Mouse (Mus musculus): ENCODE data around the gene Cacna1a. TPM values are rescaled to one million over a fixed set of nuclear protein-coding genes. Genes with fewer than 3 reads are reported as not detected.
A peak's percentile ranks its signal among the peaks of the same experiment; 100 is the strongest.

The Cacna1a gene
- polyA plus RNA-seq, 1 experiment from 2014 or later, result 3.3 TPM

DNA sequence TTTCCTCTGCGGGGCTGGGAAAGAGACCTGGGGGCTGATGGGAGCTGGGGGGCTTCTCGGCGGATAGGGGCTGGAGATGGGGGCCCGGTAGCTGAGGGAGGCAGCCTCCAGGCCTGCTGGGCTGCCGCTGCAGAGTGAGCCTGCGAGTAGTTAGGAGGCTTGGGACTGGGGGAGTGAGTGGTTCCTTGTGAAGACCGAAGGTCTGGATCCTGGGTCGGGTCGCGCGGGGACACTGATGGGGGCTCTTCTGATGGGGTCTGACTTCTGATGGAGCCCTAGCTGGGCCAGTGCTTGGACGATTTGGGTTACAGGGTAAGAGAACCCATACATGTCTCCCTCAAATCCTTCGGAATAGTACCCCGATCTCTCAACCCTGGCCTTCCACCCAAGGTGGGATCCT, 27.8 kb downstream of the Cacna1a start:
- Histone ChIP-seq H3K4me3 (replicated peaks) (peak overlapping the region; percentile 52), H3K9ac (peak overlapping the region; percentile 30; the same call in 1 of the 2 replicates)
- 34% methylated on average over 14 of the region's 14 CpGs for WGBS

DNA sequence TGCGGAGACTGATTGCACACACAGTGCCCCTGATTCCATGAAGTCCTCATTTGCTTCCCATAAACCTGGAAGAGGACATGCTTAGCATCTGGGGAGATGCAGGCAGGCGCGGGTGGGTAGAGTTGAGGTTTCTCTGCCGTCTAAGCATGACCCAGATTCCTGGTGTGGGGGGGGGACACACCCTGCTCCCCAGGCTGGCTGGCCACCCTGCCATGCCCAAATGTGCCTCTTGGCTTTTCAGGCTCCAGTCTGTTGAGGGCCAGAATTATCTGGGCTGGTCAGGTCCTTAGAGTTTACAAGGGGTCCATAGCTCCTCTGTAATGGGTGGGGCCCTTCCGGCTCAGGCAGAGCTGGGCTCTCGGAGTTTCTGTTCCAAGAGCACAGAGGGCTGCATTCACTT, 28.7 kb downstream of the Cacna1a start:
- H3K4me3 ChIP-seq (replicated peaks), result no peak overlapping the region
- H3K27me3 ChIP-seq (replicated peaks), result peaks cover 42% of the 10 kb centered on the region
- H3K4me1 ChIP-seq (replicated peaks), result peaks cover 12% of the 10 kb centered on the region; the same call in 1 of the 2 replicates
- 74% methylated on average over 6 of the region's 6 CpGs for WGBS
- no peak overlapping the region for H3K27ac ChIP-seq
- H3K9ac ChIP-seq, result no peak overlapping the region
- H3K9me3 ChIP-seq, result no peaks in the 10 kb centered on the region
- H3K4me2 ChIP-seq (replicated peaks), result no peak overlapping the region; the same call in 1 of the 2 replicates
- H3K36me3 ChIP-seq, result no peaks in the 10 kb centered on the region
- no peak for ATAC-seq

More for the DNA sequence above, 27.8 kb downstream of the Cacna1a start:
- peaks cover 12% of the 10 kb centered on the region; the same call in 1 of the 2 replicates for H3K4me1 ChIP-seq (replicated peaks)
- H3K27ac ChIP-seq, result no peak overlapping the region
- H3K4me2 ChIP-seq (replicated peaks), result peak overlapping the region; percentile 96
- H3K36me3 ChIP-seq, result no peaks in the 10 kb centered on the region
- no peak for ATAC-seq
- no peaks in the 10 kb centered on the region for H3K9me3 ChIP-seq
- peaks cover 47% of the 10 kb centered on the region for H3K27me3 ChIP-seq (replicated peaks)

DNA sequence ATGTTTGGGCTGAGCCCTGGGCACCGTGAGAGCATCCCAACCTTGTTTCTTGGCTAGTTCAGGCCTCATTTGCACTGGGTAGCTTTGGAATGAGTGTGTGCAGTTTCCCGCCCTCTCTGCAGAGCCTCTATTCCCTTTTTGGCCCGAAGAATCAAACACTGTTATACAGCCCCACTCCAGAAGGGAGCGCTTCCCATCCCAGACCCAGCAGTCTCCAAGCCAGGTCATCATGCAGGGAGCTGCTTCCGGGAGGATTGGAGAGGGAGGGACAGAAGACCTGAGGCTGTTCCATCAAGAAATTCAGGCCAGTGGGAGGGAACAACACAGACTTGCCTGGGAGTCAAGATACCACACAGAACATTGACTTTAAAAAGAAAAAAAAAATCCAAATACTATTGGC, 29.6 kb downstream of the Cacna1a start:
- no peak overlapping the region for H3K4me3 ChIP-seq (replicated peaks)
- no peak overlapping the region for H3K9ac ChIP-seq
- 56% methylated on average over 5 of the region's 5 CpGs for WGBS
- peaks cover 12% of the 10 kb centered on the region; the same call in 1 of the 2 replicates for H3K4me1 ChIP-seq (replicated peaks)
- no peak for ATAC-seq
- peaks cover 37% of the 10 kb centered on the region for H3K27me3 ChIP-seq (replicated peaks)
- H3K27ac ChIP-seq, result no peak overlapping the region
- no peak overlapping the region for H3K4me2 ChIP-seq (replicated peaks)
- H3K9me3 ChIP-seq, result no peaks in the 10 kb centered on the region
- no peaks in the 10 kb centered on the region for H3K36me3 ChIP-seq

DNA sequence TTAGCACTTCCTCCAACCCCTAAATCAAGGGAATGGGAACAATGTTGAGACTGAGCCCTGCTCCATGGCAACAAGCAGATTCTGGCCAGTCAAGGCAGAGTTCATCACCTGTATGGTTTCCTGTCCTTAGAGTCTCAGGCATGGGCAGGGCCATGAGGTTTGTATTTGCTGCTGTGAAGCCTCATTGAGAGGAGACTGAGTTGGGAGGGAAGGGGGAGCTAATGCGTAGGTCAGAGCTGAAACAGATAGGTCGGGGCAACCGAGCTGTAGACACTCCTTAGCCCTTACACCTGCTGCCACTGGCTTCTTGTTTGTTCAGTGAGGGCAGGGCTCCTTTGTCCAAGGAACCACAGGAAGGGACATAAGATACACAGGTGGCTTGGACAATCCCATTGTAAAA, 36.2 kb downstream of the Cacna1a start:
- no peaks in the 10 kb centered on the region for H3K4me1 ChIP-seq (replicated peaks)
- H3K9me3 ChIP-seq, result no peaks in the 10 kb centered on the region
- H3K4me3 ChIP-seq (replicated peaks), result no peak overlapping the region
- H3K36me3 ChIP-seq, result no peaks in the 10 kb centered on the region
- no peak overlapping the region for H3K4me2 ChIP-seq (replicated peaks)
- ATAC-seq, result no peak
- no peak overlapping the region for H3K9ac ChIP-seq
- H3K27ac ChIP-seq, result no peak overlapping the region
- no peaks in the 10 kb centered on the region for H3K27me3 ChIP-seq (replicated peaks)
- 71% methylated on average over 3 of the region's 3 CpGs for WGBS

DNA sequence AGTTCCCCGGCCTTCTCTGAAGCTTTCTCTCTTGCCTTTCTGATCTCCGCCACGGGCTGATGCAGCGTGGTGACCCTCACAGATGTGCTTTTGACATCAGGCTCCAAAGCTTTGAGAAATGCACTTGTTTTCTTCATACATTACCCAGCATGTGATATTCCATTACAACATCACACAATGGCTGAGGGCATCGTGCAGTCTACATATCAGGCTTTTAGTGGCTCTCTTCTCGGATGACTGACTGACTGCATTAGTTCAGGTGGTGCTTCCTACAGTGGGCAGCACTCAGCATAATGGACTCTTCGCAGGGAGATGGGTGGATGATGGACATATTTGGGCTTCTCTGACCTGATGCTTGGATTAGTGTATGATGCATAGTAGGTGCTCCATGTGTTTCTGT, 37.8 kb downstream of the Cacna1a start:
- Histone ChIP-seq H3K9ac (no peak overlapping the region), H3K36me3 (no peaks in the 10 kb centered on the region), H3K27me3 (replicated peaks) (no peaks in the 10 kb centered on the region), H3K9me3 (no peaks in the 10 kb centered on the region), H3K27ac (no peak overlapping the region), H3K4me1 (replicated peaks) (no peaks in the 10 kb centered on the region), H3K4me2 (replicated peaks) (no peak overlapping the region), H3K4me3 (replicated peaks) (no peak overlapping the region)
- 86% methylated on average over 7 of the region's 7 CpGs for WGBS
- ATAC-seq, result no peak

DNA sequence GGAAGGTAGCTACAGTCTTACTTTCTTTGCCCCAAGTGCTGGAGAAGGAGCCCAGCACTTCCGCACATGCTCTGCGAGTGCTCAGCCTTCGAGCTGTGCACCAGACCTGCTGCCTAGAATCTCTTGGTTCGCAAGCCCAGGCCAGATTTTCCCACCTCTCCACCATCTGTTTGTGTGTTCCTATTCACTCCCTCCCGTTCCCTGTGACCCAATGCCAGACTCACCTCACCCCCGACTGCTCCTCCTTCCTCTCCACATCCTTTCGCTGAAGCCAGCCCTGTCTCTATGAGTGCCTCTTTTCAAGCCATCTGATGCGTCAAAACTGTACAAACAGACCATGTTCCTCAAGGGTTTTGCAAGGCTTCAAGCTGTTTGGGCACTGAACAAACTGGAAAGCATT, 38.3 kb downstream of the Cacna1a start:
- Histone ChIP-seq H3K9me3 (no peaks in the 10 kb centered on the region), H3K27ac (no peak overlapping the region), H3K4me2 (replicated peaks) (no peak overlapping the region), H3K4me1 (replicated peaks) (no peaks in the 10 kb centered on the region), H3K36me3 (no peaks in the 10 kb centered on the region), H3K9ac (no peak overlapping the region), H3K27me3 (replicated peaks) (no peaks in the 10 kb centered on the region), H3K4me3 (replicated peaks) (no peak overlapping the region)
- ATAC-seq, result no peak
- 77% methylated on average over 8 of the region's 8 CpGs for WGBS

DNA sequence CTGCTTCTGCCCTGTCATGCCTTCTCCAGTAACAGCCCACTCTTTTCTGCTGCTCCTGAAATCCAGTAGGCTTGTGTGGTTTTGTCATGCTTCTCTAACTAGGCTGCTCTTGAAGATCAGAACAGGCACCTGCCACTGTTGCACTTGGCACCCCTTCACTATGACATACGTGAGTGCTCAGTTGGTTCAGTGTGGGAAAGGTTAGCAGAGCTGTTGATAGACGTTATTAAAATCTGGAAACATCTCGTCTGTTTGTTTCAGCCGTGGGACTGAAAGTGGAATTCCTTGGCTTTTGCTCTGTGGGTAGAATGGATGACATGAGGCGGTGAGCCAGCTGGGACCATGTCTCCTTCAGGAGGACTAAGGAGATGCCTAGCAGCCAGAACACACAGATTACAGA, 39.8 kb downstream of the Cacna1a start:
- ATAC-seq, result no peak
- Histone ChIP-seq H3K4me3 (replicated peaks) (no peak overlapping the region), H3K4me2 (replicated peaks) (no peak overlapping the region), H3K9me3 (no peaks in the 10 kb centered on the region), H3K9ac (no peak overlapping the region), H3K36me3 (no peaks in the 10 kb centered on the region), H3K27me3 (replicated peaks) (no peaks in the 10 kb centered on the region), H3K27ac (no peak overlapping the region), H3K4me1 (replicated peaks) (no peaks in the 10 kb centered on the region)
- WGBS, result 81% methylated on average over 5 of the region's 5 CpGs

DNA sequence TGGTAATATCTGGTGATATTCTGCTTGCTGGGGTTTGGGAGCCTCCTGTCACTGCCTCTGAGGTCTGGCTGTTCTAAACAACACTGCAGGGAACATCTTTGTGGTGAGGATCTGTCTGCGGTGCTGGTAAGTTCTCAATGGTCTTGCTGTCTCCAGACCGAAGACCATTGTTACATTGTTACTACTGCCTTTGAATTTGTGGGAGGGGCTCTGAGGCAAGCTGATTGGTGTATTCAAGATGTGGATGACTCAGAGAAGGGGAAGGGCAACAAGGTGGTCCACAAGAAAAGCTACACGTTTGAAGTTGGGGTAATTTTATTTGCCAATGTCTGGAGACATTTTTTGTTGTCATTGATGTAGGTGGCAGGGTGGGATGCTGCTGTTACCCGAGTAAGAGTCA, 40.8 kb downstream of the Cacna1a start:
- H3K4me2 ChIP-seq (replicated peaks), result no peak overlapping the region
- WGBS, result 34% methylated on average over 4 of the region's 4 CpGs
- H3K9ac ChIP-seq, result no peak overlapping the region
- H3K4me1 ChIP-seq (replicated peaks), result no peaks in the 10 kb centered on the region
- H3K36me3 ChIP-seq, result no peaks in the 10 kb centered on the region
- H3K4me3 ChIP-seq (replicated peaks), result no peak overlapping the region
- no peaks in the 10 kb centered on the region for H3K9me3 ChIP-seq
- no peaks in the 10 kb centered on the region for H3K27me3 ChIP-seq (replicated peaks)
- no peak for ATAC-seq
- H3K27ac ChIP-seq, result no peak overlapping the region

DNA sequence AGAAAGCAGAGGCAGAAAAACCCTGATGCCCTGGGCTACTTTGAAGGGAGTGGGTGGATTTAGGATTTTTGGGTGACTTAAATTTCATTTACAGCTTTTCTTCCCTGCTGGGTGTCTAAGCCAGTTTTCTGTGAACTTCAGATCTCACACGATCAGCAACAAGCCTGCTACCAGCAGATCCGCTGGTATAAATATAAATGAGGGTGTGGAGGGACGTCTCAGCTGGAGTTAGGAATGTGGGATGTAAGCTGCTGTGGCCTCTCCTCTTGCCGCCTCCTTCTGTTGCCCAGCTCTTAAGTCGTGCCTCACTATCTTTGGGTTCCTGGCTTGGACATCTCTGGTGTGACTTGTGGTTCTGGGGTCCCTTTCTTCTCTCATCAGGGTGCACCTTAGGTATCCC, 41.3 kb downstream of the Cacna1a start:
- no peaks in the 10 kb centered on the region for H3K4me1 ChIP-seq (replicated peaks)
- no peaks in the 10 kb centered on the region for H3K9me3 ChIP-seq
- no peak overlapping the region for H3K4me3 ChIP-seq (replicated peaks)
- 28% methylated on average over 5 of the region's 5 CpGs for WGBS
- H3K4me2 ChIP-seq (replicated peaks), result no peak overlapping the region
- H3K27me3 ChIP-seq (replicated peaks), result no peaks in the 10 kb centered on the region
- H3K27ac ChIP-seq, result no peak overlapping the region
- H3K9ac ChIP-seq, result no peak overlapping the region
- no peak for ATAC-seq
- H3K36me3 ChIP-seq, result no peaks in the 10 kb centered on the region

DNA sequence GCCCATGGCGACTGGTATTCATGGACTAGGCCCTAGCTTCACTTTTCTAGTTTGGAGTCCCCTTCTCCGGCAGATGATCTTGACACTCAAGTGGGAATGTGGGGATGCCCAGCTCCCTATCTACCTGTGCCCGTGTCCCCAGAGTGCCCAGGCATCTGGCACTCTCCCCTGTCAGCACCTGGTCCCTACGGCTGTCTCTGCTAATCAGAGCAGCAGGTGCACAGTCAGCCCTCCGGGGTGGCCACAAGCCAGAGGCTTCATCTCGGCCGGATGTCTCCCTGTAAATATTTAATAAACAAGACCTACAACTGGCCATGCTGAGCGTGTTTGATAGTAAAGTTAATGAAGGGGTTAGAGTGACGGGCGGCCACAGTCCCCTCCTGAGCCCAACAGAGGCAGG, 47.1 kb downstream of the Cacna1a start:
- H3K4me3 ChIP-seq (replicated peaks), result no peak overlapping the region
- 68% methylated on average over 10 of the region's 10 CpGs for WGBS
- ATAC-seq, result no peak
- no peak overlapping the region for H3K9ac ChIP-seq
- no peaks in the 10 kb centered on the region for H3K4me1 ChIP-seq (replicated peaks)
- no peaks in the 10 kb centered on the region for H3K9me3 ChIP-seq
- no peak overlapping the region for H3K4me2 ChIP-seq (replicated peaks)
- H3K27me3 ChIP-seq (replicated peaks), result no peaks in the 10 kb centered on the region
- H3K36me3 ChIP-seq, result no peaks in the 10 kb centered on the region
- no peak overlapping the region for H3K27ac ChIP-seq

DNA sequence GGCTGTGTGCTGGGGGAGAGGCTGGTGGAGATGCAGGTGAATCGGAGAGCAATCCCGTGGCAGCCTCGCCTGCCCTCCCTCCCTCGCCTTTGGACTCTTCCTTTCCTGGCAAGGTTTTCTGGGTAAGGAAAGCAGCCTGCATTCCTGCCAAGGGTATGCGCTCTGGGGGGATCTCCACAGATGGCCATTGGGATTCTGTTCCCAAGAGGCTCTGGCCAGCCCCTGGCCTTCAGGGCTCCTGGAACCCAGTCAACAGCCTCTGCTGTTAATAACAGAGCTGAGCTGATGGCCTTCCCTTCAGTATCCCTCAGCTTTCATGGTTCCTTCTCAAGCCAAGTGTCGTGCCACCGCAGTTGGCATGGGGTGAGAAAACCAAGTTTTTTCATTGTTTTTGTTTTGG, 51.6 kb downstream of the Cacna1a start:
- ATAC-seq, result no peak
- no peak overlapping the region for H3K4me3 ChIP-seq (replicated peaks)
- H3K4me2 ChIP-seq (replicated peaks), result no peak overlapping the region
- H3K9ac ChIP-seq, result no peak overlapping the region
- H3K27me3 ChIP-seq (replicated peaks), result no peaks in the 10 kb centered on the region
- 87% methylated on average over 7 of the region's 7 CpGs for WGBS
- H3K4me1 ChIP-seq (replicated peaks), result no peaks in the 10 kb centered on the region
- no peaks in the 10 kb centered on the region for H3K36me3 ChIP-seq
- no peak overlapping the region for H3K27ac ChIP-seq
- no peaks in the 10 kb centered on the region for H3K9me3 ChIP-seq

DNA sequence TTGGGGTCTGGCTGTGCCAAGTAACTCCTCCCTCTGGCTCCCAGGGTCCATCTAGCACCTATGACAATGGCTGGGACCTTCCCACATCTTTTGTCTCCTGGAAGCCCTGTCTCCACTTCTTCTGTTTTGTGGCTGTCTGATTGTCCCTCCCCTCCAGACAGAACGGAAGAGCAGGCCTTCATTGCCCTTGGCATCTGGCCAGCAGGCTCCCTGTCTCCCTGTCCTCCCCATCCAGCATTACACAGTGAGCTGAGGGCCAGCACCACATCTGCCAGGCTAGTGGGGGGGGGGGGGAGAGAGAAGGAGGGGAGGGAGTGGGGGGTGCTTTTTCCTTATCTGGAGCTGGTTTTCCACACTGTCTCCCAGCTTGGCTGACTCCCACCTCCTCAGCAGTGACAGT, 53.8 kb downstream of the Cacna1a start:
- Histone ChIP-seq H3K27ac (no peak overlapping the region), H3K9ac (no peak overlapping the region)
- ATAC-seq, result no peak

DNA sequence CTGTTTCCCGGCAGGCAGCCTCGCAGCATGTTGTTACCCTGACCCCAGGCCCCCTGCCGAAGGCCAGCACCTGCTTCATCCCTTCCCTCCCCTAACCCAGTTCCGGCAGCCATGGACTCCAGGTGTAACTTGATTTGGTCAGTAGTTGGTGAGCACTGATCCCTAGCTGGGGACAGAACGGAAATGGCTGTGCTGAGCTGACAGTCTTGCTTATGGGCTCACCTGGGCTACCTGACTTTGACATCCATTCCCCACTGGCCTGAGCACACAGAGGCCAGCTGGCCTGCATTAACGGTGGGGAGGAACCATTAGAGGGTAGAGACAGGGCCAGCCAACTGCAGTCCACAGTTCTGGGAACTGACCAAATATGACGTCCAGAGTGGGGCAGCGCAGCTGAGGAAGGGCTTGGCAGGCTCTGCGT, 58.3 kb downstream of the Cacna1a start:
- Histone ChIP-seq H3K27me3 (replicated peaks) (no peaks in the 10 kb centered on the region), H3K9ac (no peak overlapping the region), H3K36me3 (no peaks in the 10 kb centered on the region), H3K4me2 (replicated peaks) (no peak overlapping the region), H3K4me3 (replicated peaks) (no peak overlapping the region), H3K4me1 (replicated peaks) (no peaks in the 10 kb centered on the region), H3K27ac (no peak overlapping the region), H3K9me3 (no peaks in the 10 kb centered on the region)
- 77% methylated on average over 9 of the region's 9 CpGs for WGBS
- no peak for ATAC-seq

More for the DNA sequence above, 53.8 kb downstream of the Cacna1a start:
- Histone ChIP-seq H3K4me2 (replicated peaks) (no peak overlapping the region), H3K4me3 (replicated peaks) (no peak overlapping the region), H3K4me1 (replicated peaks) (no peaks in the 10 kb centered on the region), H3K9me3 (no peaks in the 10 kb centered on the region), H3K36me3 (no peaks in the 10 kb centered on the region), H3K27me3 (replicated peaks) (no peaks in the 10 kb centered on the region)
- WGBS, result 10% methylated on average over 1 of the region's 1 CpGs
